Mouse (Mus musculus): ENCODE data around the gene Gm11077. TPM values are rescaled to one million over a fixed set of nuclear protein-coding genes. Genes with fewer than 3 reads are reported as not detected.

Gene Gm11077
- polyA plus RNA-seq, 1 experiment from 2014 or later = not detected

Other genes starting within 250 kb of the Gm11077 start
- gene Aebp2, start 106.6 kb upstream of the Gm11077 start, polyA plus RNA-seq (2014; fragmentation: Nextera tagmentation; extraction: Ambion mirVana) = 10.6 and 11.3 TPM in 2 replicates